ENCODE assay signal across 8 mouse cellular contexts in genomic region chr8:121729323-121729722, GRCm38 (mm10). TPM values are rescaled to one million over a fixed set of nuclear protein-coding genes. Genes with fewer than 3 reads are reported as not detected.
DNase-seq lines count a peak whose midpoint lies in the region; ATAC-seq and TF ChIP-seq lines count a peak whose summit lies in the region.

TSS of gene Jph3 (plus strand) at chr8:121729623.

- peaks cover 28% of the 10 kb centered on the region for H3K4me1 ChIP-seq in forebrain, embryonic 16.5 days (replicated peaks; ENCODE audit: control insufficient read depth, insufficient read depth, low read length)
- peaks cover 15% of the 10 kb centered on the region for H3K4me1 ChIP-seq in neural tube, embryonic 14.5 days (ENCODE audit: control insufficient read depth, insufficient read depth, low read length)

- intact Hi-C loops in left cerebral cortex, adult 2 months (cut with DNase I), result no loop called here
- intact Hi-C loops in left cerebral cortex, postnatal 36 days (cut with DNase I), result no loop called here

- peaks cover 20% of the 10 kb centered on the region for H3K27me3 ChIP-seq in forebrain, embryonic 16.5 days (replicated peaks; ENCODE audit: control insufficient read depth, insufficient read depth, low read length)
- peaks cover 4% of the 10 kb centered on the region for H3K27me3 ChIP-seq in neural tube, embryonic 14.5 days (ENCODE audit: control insufficient read depth, insufficient read depth, low read length)

- peak within 1 kb of the TSS; percentile 78 for H3K9ac ChIP-seq in forebrain, embryonic 16.5 days (replicated peaks; ENCODE audit: low read depth, low read length)
- H3K9ac ChIP-seq in neural tube, embryonic 14.5 days (replicated peaks; ENCODE audit: low read depth, low read length), result peak within 1 kb of the TSS; percentile 70

- 4% methylated on average over 12 of the region's 12 CpGs for WGBS in forebrain, embryonic 16.5 days
- WGBS in neural tube, embryonic 14.5 days, result 6% methylated on average over 12 of the region's 12 CpGs

- no peak for TF ChIP-seq CTCF in left cerebral cortex, adult 2 months (IDR thresholded peaks at IDR 0.05)

- peak within 1 kb of the TSS; percentile 92 for H3K4me2 ChIP-seq in forebrain, embryonic 16.5 days (ENCODE audit: low read length)
- peak within 1 kb of the TSS; percentile 86 for H3K4me2 ChIP-seq in neural tube, embryonic 14.5 days (ENCODE audit: low read depth, low read length)

- H3K9me3 ChIP-seq in forebrain, embryonic 16.5 days (ENCODE audit: control insufficient read depth, low read length), result no peaks in the 10 kb centered on the region
- no peaks in the 10 kb centered on the region for H3K9me3 ChIP-seq in neural tube, embryonic 14.5 days (ENCODE audit: control insufficient read depth, low read length)

- no peak for DNase-seq in left cerebral cortex, adult 2 months (ENCODE audit: extremely low spot score in 1 of 2, low spot score in 2 of 2)
- DNase-seq in left cerebral cortex, adult 11 months (ENCODE audit: low spot score), result no peak
- DNase-seq in left cerebral cortex, postnatal 36 days (ENCODE audit: low spot score in 2 of 2), result no peak
- DNase-seq in embryo, embryonic 9.5 days (ENCODE audit: extremely low spot score), result no peak
- DNase-seq in cerebellum, adult 8-10 months, result no peak
- no peak for DNase-seq in kidney, adult 9 months

- peak within 1 kb of the TSS; percentile 78 for H3K4me3 ChIP-seq in left cerebral cortex, adult 2 months
- peak within 1 kb of the TSS; percentile 77 for H3K4me3 ChIP-seq in forebrain, embryonic 16.5 days (replicated peaks; ENCODE audit: low read length)
- peak within 1 kb of the TSS; percentile 47 for H3K4me3 ChIP-seq in neural tube, embryonic 14.5 days (ENCODE audit: low read depth, low read length)

- peak within 1 kb of the TSS; percentile 96 for H3K27ac ChIP-seq in left cerebral cortex, adult 2 months
- no peak within 1 kb of the TSS for H3K27ac ChIP-seq in forebrain, embryonic 16.5 days (ENCODE audit: low read length)
- H3K27ac ChIP-seq in neural tube, embryonic 14.5 days (ENCODE audit: low read depth, low read length), result peak within 1 kb of the TSS; percentile 48

- ATAC-seq in forebrain, embryonic 16.5 days, result no peak
- ATAC-seq in neural tube, embryonic 14.5 days (ENCODE audit: low read depth), result no peak

- H3K36me3 ChIP-seq in forebrain, embryonic 16.5 days (ENCODE audit: control insufficient read depth, insufficient read depth), result no peaks in the 10 kb centered on the region
- H3K36me3 ChIP-seq in neural tube, embryonic 14.5 days (ENCODE audit: control insufficient read depth, insufficient read depth, low read length), result no peaks in the 10 kb centered on the region

RNA-seq across cellular contexts. Expression of gene Jph3, which starts in this region (rescaled TPM):
- total RNA-seq in left cerebral cortex, adult 2 months (2021), result 100 to 1,000 TPM; 285 to 297 TPM
- polyA plus RNA-seq in forebrain, embryonic 16.5 days (2015; fragmentation: Nextera tagmentation; extraction: Ambion mirVana), result 93.4 and 95.3 TPM in 2 replicates
- 100 to 1,000 TPM; 280 to 293 TPM for total RNA-seq in left cerebral cortex, postnatal 36 days (2021)
- 84.2 and 89.0 TPM in 2 replicates for polyA plus RNA-seq in neural tube, embryonic 14.5 days (2014; fragmentation: Nextera tagmentation; extraction: Ambion mirVana)
